Mouse (Mus musculus) stomach, embryonic 14.5 days (tissue): ENCODE measurements at regions not wholly inside any gene's neighbourhood (a gene's known extent, or its start where the extent isn't known, plus 50 kb on each side); places are given as distances from the start of the nearest gene placed in this dataset.

ENCODE experiments used
- ATAC-seq: fragments of 200-750 bp; cut with Nextera tagmentation; 2 replicates; pipeline ENCODE4 v1.8.0; 2017; ENCODE audit warnings: low read depth, moderate TSS enrichment; ENCODE audit not compliant: insufficient number of reproducible peaks, insufficient read depth, low FRiP score
- H3K27ac ChIP-seq: fragments of 300-500 bp; sonication (generic); 2 replicates; pipeline ENCODE4 v1.5.1; 2014; ENCODE audit warnings: mild to moderate bottlenecking, low read length, moderate library complexity, mixed read lengths
- H3K27me3 ChIP-seq: fragments of 300-500 bp; sonication (generic); 2 replicates; pipeline ENCODE4 v1.6.1; 2014; ENCODE audit warnings: low read length, control low read depth, mixed read lengths; ENCODE audit not compliant: control insufficient read depth, insufficient read depth
- H3K36me3 ChIP-seq: fragments of 300-500 bp; sonication (generic); 2 replicates; pipeline ENCODE4 v1.6.1; 2014; ENCODE audit warnings: mild to moderate bottlenecking, control low read depth, low read length, moderate library complexity, mixed read lengths; ENCODE audit not compliant: control insufficient read depth, insufficient read depth
- H3K4me1 ChIP-seq: fragments of 300-500 bp; sonication (generic); 2 replicates; pipeline ENCODE4 v1.6.1; 2014; ENCODE audit warnings: low read length, control low read depth, mixed read lengths; ENCODE audit not compliant: control insufficient read depth, insufficient read depth
- H3K4me2 ChIP-seq: fragments of 300-500 bp; sonication (generic); replicated peaks from 2 replicates; pipeline ENCODE4 v1.6.1; 2014; ENCODE audit warnings: low read depth, low read length, control low read depth
- H3K4me3 ChIP-seq: fragments of 300-500 bp; sonication (generic); 2 replicates; pipeline ENCODE4 v1.5.1; 2014; ENCODE audit warnings: low read depth, low read length, control low read depth
- H3K9ac ChIP-seq: fragments of 300-500 bp; sonication (generic); replicated peaks from 2 replicates; pipeline ENCODE4 v1.6.1; 2014; ENCODE audit warnings: low read depth, mild to moderate bottlenecking, control low read depth, low read length, moderate library complexity, mixed read lengths
- H3K9me3 ChIP-seq: fragments of 300-500 bp; sonication (generic); 2 replicates; pipeline ENCODE4 v1.6.1; 2016; ENCODE audit warnings: low read depth, low read length, control low read depth; ENCODE audit not compliant: control insufficient read depth
- WGBS: fragments of 180-500 bp; shearing (Covaris S2); extraction: QIAGEN DNeasy Blood & Tissue Kit; methylation state at CpG from one replicate; pipeline ENCODE4 v1.1.7; 2014; 5-methylcytosine and 5-hydroxymethylcytosine counted together

DNA sequence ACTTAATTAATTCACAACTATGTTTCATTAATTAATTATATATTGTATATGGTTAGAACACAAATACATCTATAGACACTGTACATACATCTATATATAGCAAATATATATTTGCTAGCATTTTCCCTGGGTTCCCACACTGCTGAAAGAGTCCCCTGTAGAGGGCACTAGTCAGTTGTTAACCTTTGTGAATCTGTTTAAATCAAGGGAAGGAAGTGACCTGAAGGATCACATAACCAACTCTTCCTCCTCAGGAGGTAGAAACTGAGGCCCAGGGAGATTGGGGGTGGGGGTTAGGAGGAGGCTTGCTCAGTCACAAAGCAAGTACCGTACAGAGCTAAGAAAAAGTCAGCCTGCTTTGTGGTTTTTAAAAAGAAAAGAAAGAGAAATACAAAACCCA is 258.1 kb downstream of the Pik3r1 start:
- peak; percentile 33; the same call in 1 of the 2 replicates for ATAC-seq
- Histone ChIP-seq H3K27me3 (no peaks in the 10 kb centered on the region), H3K36me3 (no peaks in the 10 kb centered on the region), H3K4me2 (no peak overlapping the region), H3K4me1 (no peaks in the 10 kb centered on the region), H3K27ac (no peak overlapping the region), H3K9me3 (no peaks in the 10 kb centered on the region), H3K9ac (no peak overlapping the region), H3K4me3 (no peak overlapping the region)
- 55% methylated on average over 1 of the region's 1 CpGs for WGBS

DNA sequence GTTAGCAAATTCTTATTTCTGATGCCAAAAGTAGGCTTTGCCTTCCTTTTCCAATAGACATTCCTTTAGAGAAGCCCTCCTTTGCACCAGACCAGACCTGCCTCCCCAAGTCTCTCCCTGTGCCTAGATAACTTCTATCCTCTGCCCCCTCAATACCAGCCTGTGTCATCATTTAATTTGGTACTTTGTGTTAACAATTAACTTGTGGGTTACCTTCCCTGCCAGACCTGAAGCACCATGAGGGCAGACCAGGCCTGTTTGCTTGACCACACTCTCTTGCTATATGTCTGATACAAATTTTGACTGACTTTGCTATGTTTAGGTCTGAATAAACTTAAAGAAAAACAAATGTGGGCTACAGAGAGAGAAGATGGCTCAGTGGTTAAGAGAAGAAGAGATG is 259.7 kb downstream of the Pik3r1 start:
- no peak overlapping the region for H3K9ac ChIP-seq
- no peaks in the 10 kb centered on the region for H3K4me1 ChIP-seq
- no peaks in the 10 kb centered on the region for H3K27me3 ChIP-seq
- H3K4me3 ChIP-seq: no peak overlapping the region
- no peaks in the 10 kb centered on the region for H3K9me3 ChIP-seq
- no peak overlapping the region for H3K4me2 ChIP-seq
- H3K27ac ChIP-seq: no peak overlapping the region
- H3K36me3 ChIP-seq: no peaks in the 10 kb centered on the region
- ATAC-seq: no peak

DNA sequence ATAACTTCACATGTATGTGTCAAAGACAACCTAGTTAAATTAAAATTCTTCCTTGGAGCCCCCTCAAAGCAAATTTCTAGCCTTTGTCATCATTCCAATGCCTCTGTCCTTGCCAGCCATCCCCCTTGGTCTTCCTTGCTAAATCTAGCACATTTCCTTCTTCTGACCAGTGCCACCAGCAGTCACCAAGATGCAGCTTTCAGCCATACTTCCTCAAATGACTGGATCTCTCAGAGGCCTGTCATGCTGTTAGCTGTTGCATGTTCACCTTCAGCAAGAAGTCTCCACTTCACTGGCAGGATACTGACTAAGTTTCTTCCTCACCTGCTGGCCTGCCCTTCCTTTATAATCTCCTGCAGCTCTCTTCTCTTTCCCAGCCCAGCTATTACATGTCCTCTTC is 261.3 kb downstream of the Pik3r1 start:
- no peak overlapping the region for H3K27ac ChIP-seq
- H3K27me3 ChIP-seq: no peaks in the 10 kb centered on the region
- no peaks in the 10 kb centered on the region for H3K4me1 ChIP-seq
- no peak for ATAC-seq
- no peak overlapping the region for H3K4me2 ChIP-seq
- no peaks in the 10 kb centered on the region for H3K9me3 ChIP-seq
- no peaks in the 10 kb centered on the region for H3K36me3 ChIP-seq
- no peak overlapping the region for H3K4me3 ChIP-seq
- no peak overlapping the region for H3K9ac ChIP-seq

DNA sequence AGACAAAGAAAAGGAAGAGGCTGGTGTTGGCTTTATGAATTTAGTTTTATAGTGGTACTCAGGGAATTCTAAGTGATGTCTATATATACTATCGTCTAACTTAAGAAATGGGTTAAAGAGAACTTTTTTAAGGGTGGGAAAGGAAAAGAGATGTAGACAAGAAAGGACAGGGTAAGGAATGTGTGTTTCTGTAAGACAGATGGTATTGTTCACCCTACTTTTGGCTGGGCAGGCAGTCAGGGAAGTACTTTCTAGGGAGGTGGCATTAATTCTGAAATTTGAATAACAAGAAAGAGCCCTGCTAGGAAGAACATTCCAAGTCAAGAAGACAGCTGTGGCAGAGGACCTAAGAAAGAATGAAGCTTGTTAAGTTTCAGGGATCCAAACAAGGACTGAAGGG is 263.0 kb downstream of the Pik3r1 start:
- no peaks in the 10 kb centered on the region for H3K4me1 ChIP-seq
- H3K4me3 ChIP-seq: no peak overlapping the region
- 86% methylated on average over 1 of the region's 1 CpGs for WGBS
- H3K36me3 ChIP-seq: no peaks in the 10 kb centered on the region
- H3K27ac ChIP-seq: no peak overlapping the region
- no peaks in the 10 kb centered on the region for H3K27me3 ChIP-seq
- H3K9ac ChIP-seq: no peak overlapping the region
- ATAC-seq: no peak
- no peak overlapping the region for H3K4me2 ChIP-seq
- no peaks in the 10 kb centered on the region for H3K9me3 ChIP-seq

DNA sequence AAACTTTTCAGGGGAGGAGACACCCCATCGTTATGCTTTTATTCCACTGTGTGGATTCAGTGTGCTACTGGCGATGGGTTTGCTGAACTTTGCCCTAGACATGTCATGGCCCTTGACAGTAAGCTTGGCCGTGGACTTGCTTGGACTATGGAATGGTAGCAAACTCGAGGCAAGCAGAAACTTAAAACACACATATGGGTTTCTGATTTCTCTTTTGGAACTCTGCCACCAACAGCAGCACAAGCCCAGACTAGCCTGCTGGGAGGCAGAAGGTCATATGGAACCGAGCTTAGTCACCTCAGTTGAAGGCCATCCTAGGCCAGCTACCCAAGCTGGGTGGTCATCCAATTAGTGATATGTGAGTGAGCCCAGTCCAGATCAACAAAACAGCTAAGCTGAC is 263.8 kb downstream of the Pik3r1 start:
- Histone ChIP-seq H3K27ac (no peak overlapping the region), H3K36me3 (no peaks in the 10 kb centered on the region), H3K27me3 (no peaks in the 10 kb centered on the region), H3K9me3 (no peaks in the 10 kb centered on the region), H3K9ac (no peak overlapping the region), H3K4me1 (no peaks in the 10 kb centered on the region), H3K4me2 (no peak overlapping the region), H3K4me3 (no peak overlapping the region)
- ATAC-seq: no peak
- WGBS: 57% methylated on average over 5 of the region's 5 CpGs

DNA sequence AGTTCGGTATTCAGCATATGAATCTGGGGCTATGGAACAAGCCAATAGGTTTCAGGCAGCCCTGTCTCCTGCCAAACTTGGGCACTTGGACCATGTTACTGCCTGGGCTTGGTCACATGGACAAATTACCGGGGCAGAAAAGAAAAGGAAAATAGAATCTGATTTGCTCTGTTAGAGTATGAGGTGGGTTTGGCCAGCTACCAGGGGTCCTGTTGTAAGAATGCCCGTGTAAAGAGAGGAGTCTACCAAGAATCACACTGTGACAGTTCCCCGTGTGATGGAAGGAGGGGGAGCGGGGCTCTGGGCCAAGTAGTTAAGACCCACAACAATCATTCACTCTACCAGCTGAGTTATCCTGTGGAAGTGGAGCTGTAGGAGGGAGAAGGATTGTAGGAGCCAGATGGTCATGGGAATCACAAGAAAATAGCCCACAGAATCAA is 266.2 kb downstream of the Pik3r1 start:
- ATAC-seq: no peak
- Histone ChIP-seq H3K27ac (no peak overlapping the region), H3K4me3 (no peak overlapping the region), H3K9me3 (no peaks in the 10 kb centered on the region), H3K9ac (no peak overlapping the region), H3K4me1 (no peaks in the 10 kb centered on the region), H3K27me3 (no peaks in the 10 kb centered on the region), H3K36me3 (no peaks in the 10 kb centered on the region), H3K4me2 (no peak overlapping the region)
- 70% methylated on average over 5 of the region's 5 CpGs for WGBS

DNA sequence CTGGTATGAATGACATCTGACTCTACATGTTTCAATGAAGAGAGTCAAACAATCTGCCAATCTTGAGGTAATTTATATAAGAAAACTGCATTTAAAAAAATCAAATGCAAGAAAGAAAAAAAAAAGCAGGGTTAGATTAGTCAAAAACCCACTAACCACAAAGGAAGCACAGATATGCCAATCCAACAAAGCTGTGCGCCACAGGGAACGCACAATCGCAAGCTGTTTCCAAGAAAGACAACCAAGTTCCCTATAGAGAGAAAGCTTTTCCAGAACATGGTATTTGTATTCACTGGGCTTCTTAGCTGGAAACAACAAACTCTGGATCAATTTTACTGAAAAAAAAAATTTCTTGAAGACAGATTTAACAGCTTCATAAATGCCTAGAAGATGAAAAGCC is 267.0 kb downstream of the Pik3r1 start:
- 95% methylated on average over 3 of the region's 3 CpGs for WGBS
- Histone ChIP-seq H3K4me2 (no peak overlapping the region), H3K36me3 (no peaks in the 10 kb centered on the region), H3K4me1 (no peaks in the 10 kb centered on the region), H3K9me3 (no peaks in the 10 kb centered on the region), H3K4me3 (no peak overlapping the region), H3K27ac (no peak overlapping the region), H3K27me3 (no peaks in the 10 kb centered on the region), H3K9ac (no peak overlapping the region)
- ATAC-seq: no peak

DNA sequence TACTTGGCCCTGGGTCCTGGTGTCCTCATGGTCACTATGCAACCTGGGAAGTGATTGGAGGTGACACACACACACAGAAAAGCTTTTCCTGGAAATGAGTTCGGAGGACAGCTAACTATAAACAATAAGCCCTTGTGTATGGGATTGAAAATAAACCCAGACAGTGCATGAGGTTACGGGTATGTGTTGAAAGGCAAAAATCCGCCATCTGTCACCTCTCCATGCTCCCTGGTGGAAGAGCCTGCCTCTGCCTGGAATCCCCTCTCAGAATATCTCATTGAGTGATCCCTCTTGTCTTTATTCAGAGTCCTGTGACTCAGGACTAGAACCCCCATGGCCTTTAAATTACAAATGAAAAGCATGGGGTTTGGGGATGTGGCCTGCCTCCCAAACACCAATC is 276.2 kb downstream of the Pik3r1 start:
- no peak for ATAC-seq
- H3K9ac ChIP-seq: no peak overlapping the region
- no peaks in the 10 kb centered on the region for H3K9me3 ChIP-seq
- no peak overlapping the region for H3K27ac ChIP-seq
- WGBS: 37% methylated on average over 3 of the region's 3 CpGs
- H3K27me3 ChIP-seq: no peaks in the 10 kb centered on the region
- H3K4me2 ChIP-seq: no peak overlapping the region
- no peak overlapping the region for H3K4me3 ChIP-seq
- no peaks in the 10 kb centered on the region for H3K36me3 ChIP-seq
- H3K4me1 ChIP-seq: 0 out of 2 replicates have a peak, but pooled peaks cover 3% of the 10 kb centered on the region

DNA sequence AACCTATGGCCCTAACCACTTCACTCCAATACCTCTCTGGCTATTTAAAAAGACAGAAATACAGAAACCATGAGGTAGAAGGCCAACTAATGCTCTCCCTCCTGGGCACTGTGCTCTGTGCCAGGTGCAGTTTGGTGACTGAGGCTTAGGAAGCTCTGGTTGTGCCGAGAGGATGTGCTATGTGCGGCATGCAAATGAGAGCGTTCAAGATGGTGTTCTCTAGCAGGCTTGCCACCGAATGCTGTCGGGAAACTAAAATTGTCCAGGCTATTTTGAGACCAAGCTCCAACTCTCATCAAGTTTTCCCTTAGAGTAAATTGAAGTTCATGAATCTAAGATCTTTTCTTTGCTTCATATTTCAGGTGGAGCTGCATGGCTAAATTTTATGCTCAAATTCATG is 277.1 kb downstream of the Pik3r1 start:
- Histone ChIP-seq H3K4me1 (0 out of 2 replicates have a peak, but pooled peaks cover 3% of the 10 kb centered on the region), H3K9me3 (no peaks in the 10 kb centered on the region), H3K9ac (no peak overlapping the region), H3K4me2 (no peak overlapping the region), H3K27ac (no peak overlapping the region), H3K4me3 (no peak overlapping the region), H3K27me3 (no peaks in the 10 kb centered on the region), H3K36me3 (no peaks in the 10 kb centered on the region)
- ATAC-seq: no peak
- 85% methylated on average over 5 of the region's 5 CpGs for WGBS
